Mouse (Mus musculus) heart, adult 2 months (tissue): ENCODE measurements at regions not wholly inside any gene's neighbourhood (a gene's known extent, or its start where the extent isn't known, plus 50 kb on each side); places are given as distances from the start of the nearest gene placed in this dataset.

ENCODE experiments used
- DNase-seq, 2 experiments: peaks; one replicate each; pipeline ENCODE4 v3.0.0; 2021
- H3K27ac ChIP-seq: fragments of 200-600 bp; 2 replicates; pipeline ENCODE4 v1.8.1; 2022
- H3K27me3 ChIP-seq: fragments of 200-500 bp; 2 replicates; pipeline ENCODE4 v1.6.1; 2012; ENCODE audit warnings: mild to moderate bottlenecking, low read length, inconsistent platforms, mixed read lengths; ENCODE audit not compliant: control insufficient read depth, insufficient read depth
- H3K36me3 ChIP-seq: fragments of 200-500 bp; 2 replicates; pipeline ENCODE4 v1.6.1; 2012; ENCODE audit warnings: low read length, inconsistent platforms; ENCODE audit not compliant: control insufficient read depth, insufficient read depth
- H3K4me1 ChIP-seq: fragments of 200-500 bp; 2 replicates; pipeline ENCODE4 v1.6.1; 2011; ENCODE audit warnings: low read length; ENCODE audit not compliant: control insufficient read depth, insufficient read depth
- H3K4me3 ChIP-seq: fragments of 200-600 bp; 2 replicates; pipeline ENCODE4 v1.8.1; 2022
- H3K79me2 ChIP-seq: fragments of 200-500 bp; replicated peaks from 2 replicates; pipeline ENCODE4 v1.6.1; 2012; ENCODE audit warnings: mild to moderate bottlenecking, inconsistent platforms, low read length, moderate library complexity, mixed read lengths; ENCODE audit not compliant: control insufficient read depth, insufficient read depth
- H3K9ac ChIP-seq: fragments of 200-500 bp; 2 replicates; pipeline ENCODE4 v1.6.1; 2012; ENCODE audit warnings: low read depth, mild to moderate bottlenecking, control low read depth, inconsistent platforms, low read length, mixed read lengths
- CTCF ChIP-seq: fragments of 200-600 bp; IDR thresholded peaks from 2 replicates; pipeline ENCODE4 v1.8.1; 2022; ENCODE audit warnings: antibody characterized with exemption, mild to moderate bottlenecking, moderate library complexity
- EP300 ChIP-seq: fragments of 200-500 bp; IDR thresholded peaks from 2 replicates; pipeline ENCODE4 v1.6.1; 2011; ENCODE audit warnings: low read depth, low read length, control low read depth; ENCODE audit not compliant: insufficient read depth
- POLR2A ChIP-seq: fragments of 200-500 bp; IDR thresholded peaks from 2 replicates; pipeline ENCODE4 v1.6.1; 2011; ENCODE audit warnings: mild to moderate bottlenecking, low read depth, low read length, control low read depth; ENCODE audit not compliant: insufficient read depth
- WGBS: fragments of 180-500 bp; shearing (Covaris S2); methylation state at CpG from one replicate; pipeline ENCODE4 v1.1.7; 2018; 5-methylcytosine and 5-hydroxymethylcytosine counted together
- intact Hi-C: fragments of 180-260 bp; cut with DNase I; formaldehyde crosslinking; loops from one replicate; pipeline ENCODE4 v1.15.1; 2025

- no peaks in the 10 kb centered on the region for H3K27me3 ChIP-seq
- 43% methylated on average over 9 of the region's 9 CpGs for WGBS
- intact Hi-C loops = loop anchor here (10.0 kb wide), 1 partner anchor 1469 kb away; no protein-coding TSS in a partner anchor
Observed at GRCm38 (mm10) chr10:91546140-91546539, 365.0 kb upstream of the Tmpo start.

GRCm38 (mm10) chr10:91545421-91545820 is 364.3 kb upstream of the Tmpo start:
- WGBS = 71% methylated on average over 3 of the region's 3 CpGs
- intact Hi-C loops = loop anchor here (10.0 kb wide), 1 partner anchor 1469 kb away; no protein-coding TSS in a partner anchor
- Histone ChIP-seq H3K4me3 (no peak overlapping the region), H3K9ac (no peak overlapping the region), H3K36me3 (no peaks in the 10 kb centered on the region), H3K79me2 (no peaks in the 10 kb centered on the region), H3K4me1 (no peaks in the 10 kb centered on the region), H3K27me3 (no peaks in the 10 kb centered on the region), H3K27ac (no peak overlapping the region)
- TF ChIP-seq EP300 = no peak
- no peak for DNase-seq

More at GRCm38 (mm10) chr10:91546140-91546539, 365.0 kb upstream of the Tmpo start:
- Histone ChIP-seq H3K36me3 (no peaks in the 10 kb centered on the region), H3K4me1 (no peaks in the 10 kb centered on the region), H3K27ac (no peak overlapping the region), H3K4me3 (no peak overlapping the region), H3K9ac (no peak overlapping the region), H3K79me2 (no peaks in the 10 kb centered on the region)
- peak in 1 of 2 experiments; percentile 15 for DNase-seq
- TF ChIP-seq CTCF (peak; percentile 66), POLR2A (no peak), EP300 (no peak)

- Histone ChIP-seq H3K9ac (no peak overlapping the region), H3K36me3 (no peaks in the 10 kb centered on the region), H3K27me3 (no peaks in the 10 kb centered on the region), H3K27ac (no peak overlapping the region), H3K4me3 (no peak overlapping the region), H3K4me1 (no peaks in the 10 kb centered on the region), H3K79me2 (no peaks in the 10 kb centered on the region)
- 79% methylated on average over 3 of the region's 3 CpGs for WGBS
- TF ChIP-seq POLR2A = no peak
- no peak for TF ChIP-seq EP300
- no peak for TF ChIP-seq CTCF
- intact Hi-C loops = loop anchor here (10.0 kb wide), 1 partner anchor 1471 kb away; no protein-coding TSS in a partner anchor
- no peak for DNase-seq
Observed at GRCm38 (mm10) chr10:91543167-91543918, 362.2 kb upstream of the Tmpo start.

- Histone ChIP-seq H3K79me2 (no peaks in the 10 kb centered on the region), H3K36me3 (no peaks in the 10 kb centered on the region), H3K4me3 (no peak overlapping the region), H3K27me3 (no peaks in the 10 kb centered on the region), H3K9ac (no peak overlapping the region), H3K27ac (no peak overlapping the region), H3K4me1 (no peaks in the 10 kb centered on the region)
- no peak for TF ChIP-seq POLR2A
- no peak for TF ChIP-seq CTCF
- TF ChIP-seq EP300 = no peak
- intact Hi-C loops = loop anchor here (10.0 kb wide), 1 partner anchor 1473 kb away; no protein-coding TSS in a partner anchor
- DNase-seq = no peak
- WGBS = 24% methylated on average over 9 of the region's 9 CpGs
Observed at GRCm38 (mm10) chr10:91542201-91542604, 361.1 kb upstream of the Tmpo start.

- no peak for DNase-seq
- no peak overlapping the region for H3K4me3 ChIP-seq
- TF ChIP-seq EP300 (no peak), POLR2A (no peak), CTCF (no peak)
- H3K9ac ChIP-seq = no peak overlapping the region
- H3K36me3 ChIP-seq = no peaks in the 10 kb centered on the region
- intact Hi-C loops = no loop called here
- no peak overlapping the region for H3K27ac ChIP-seq
- whole genome bisulfite sequencing = 81% methylated on average over 8 of the region's 8 CpGs
- no peaks in the 10 kb centered on the region for H3K79me2 ChIP-seq
- H3K27me3 ChIP-seq = no peaks in the 10 kb centered on the region
- H3K4me1 ChIP-seq = no peaks in the 10 kb centered on the region
Observed at GRCm38 (mm10) chr10:91537241-91537640, 356.1 kb upstream of the Tmpo start.

- H3K27me3 ChIP-seq = no peaks in the 10 kb centered on the region
- no peaks in the 10 kb centered on the region for H3K4me1 ChIP-seq
- H3K36me3 ChIP-seq = no peaks in the 10 kb centered on the region
- no peak for DNase-seq
- intact Hi-C loops = no loop called here
- no peak for TF ChIP-seq POLR2A
- no peak for TF ChIP-seq EP300
- TF ChIP-seq CTCF = no peak
- H3K4me3 ChIP-seq = no peak overlapping the region
- H3K27ac ChIP-seq = no peak overlapping the region
- WGBS = 76% methylated on average over 2 of the region's 2 CpGs
- no peaks in the 10 kb centered on the region for H3K79me2 ChIP-seq
- H3K9ac ChIP-seq = no peak overlapping the region
Observed at GRCm38 (mm10) chr10:91535392-91535791, 354.3 kb upstream of the Tmpo start.
